Mouse (Mus musculus): ENCODE results near the gene Tmem108. TPM values are rescaled to one million over a fixed set of nuclear protein-coding genes. Genes with fewer than 3 reads are reported as not detected.
A peak's percentile ranks its signal among the peaks of the same experiment; 100 is the strongest.

The Tmem108 gene
- 32.4 and 38.0 TPM in 2 replicates for polyA plus RNA-seq (2014; fragmentation: Nextera tagmentation; extraction: Ambion mirVana)

DNA sequence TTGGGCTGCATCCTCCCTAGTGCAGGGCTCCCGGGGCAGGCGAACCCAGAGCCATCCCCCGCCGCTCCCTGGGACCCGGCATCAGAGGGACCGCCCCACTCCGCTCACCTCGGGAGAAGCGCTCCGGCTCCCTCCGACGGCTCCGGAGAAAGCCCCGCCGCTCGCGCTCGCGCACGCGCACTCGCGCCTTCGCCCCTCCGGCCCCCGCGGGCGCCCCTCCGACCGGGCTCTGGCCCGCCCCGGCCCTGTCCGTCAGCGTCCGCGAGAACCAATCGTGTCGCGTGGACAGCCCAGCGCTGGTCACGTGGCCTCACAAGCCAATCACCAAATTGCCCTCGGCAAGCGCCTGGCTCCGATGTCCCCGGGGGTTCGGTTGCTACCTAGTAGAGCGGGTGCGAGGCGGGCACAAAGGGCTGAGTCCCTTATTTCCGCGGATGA, at the start of gene Tmem108:
Tmem108 (minus strand) TSS at position 191 of the 438 bp plus-strand sequence.
- WGBS: 2% methylated on average over 21 of the region's 51 CpGs
- peak within 1 kb of the TSS; percentile 65 for H3K27ac ChIP-seq (ENCODE audit: low read depth, low read length)
- ATAC-seq (ENCODE audit: low read depth): peak; percentile 96

GRCm38 (mm10) chr9:103789029-103789428, 27.4 kb upstream of the Tmem108 start:
- Histone ChIP-seq H3K9me3 (ENCODE audit: control insufficient read depth, low read length) (no peaks in the 10 kb centered on the region), H3K4me2 (ENCODE audit: low read depth, low read length) (no peak overlapping the region), H3K27ac (ENCODE audit: low read depth, low read length) (no peak overlapping the region), H3K4me3 (ENCODE audit: low read depth, low read length) (no peak overlapping the region), H3K36me3 (ENCODE audit: control insufficient read depth, insufficient read depth, low read length) (no peaks in the 10 kb centered on the region), H3K27me3 (ENCODE audit: control insufficient read depth, insufficient read depth, low read length) (no peaks in the 10 kb centered on the region), H3K9ac (replicated peaks; ENCODE audit: low read depth, low read length) (no peak overlapping the region), H3K4me1 (ENCODE audit: control insufficient read depth, insufficient read depth, low read length) (no peaks in the 10 kb centered on the region)
- WGBS: 72% methylated on average over 1 of the region's 1 CpGs
- ATAC-seq (ENCODE audit: low read depth): no peak

More for the DNA sequence above, at the start of gene Tmem108:
- H3K27me3 ChIP-seq (ENCODE audit: control insufficient read depth, insufficient read depth, low read length): no peaks in the 10 kb centered on the region
- peak within 1 kb of the TSS; percentile 85 for H3K4me3 ChIP-seq (ENCODE audit: low read depth, low read length)
- H3K36me3 ChIP-seq (ENCODE audit: control insufficient read depth, insufficient read depth, low read length): no peaks in the 10 kb centered on the region
- peaks cover 3% of the 10 kb centered on the region; the same call in 1 of the 2 replicates for H3K4me1 ChIP-seq (ENCODE audit: control insufficient read depth, insufficient read depth, low read length)
- H3K4me2 ChIP-seq (ENCODE audit: low read depth, low read length): peak within 1 kb of the TSS; percentile 58
- peak within 1 kb of the TSS; percentile 83 for H3K9ac ChIP-seq (replicated peaks; ENCODE audit: low read depth, low read length)
- no peaks in the 10 kb centered on the region for H3K9me3 ChIP-seq (ENCODE audit: control insufficient read depth, low read length)

- Histone ChIP-seq H3K4me3 (ENCODE audit: low read depth, low read length) (no peak overlapping the region), H3K27me3 (ENCODE audit: control insufficient read depth, insufficient read depth, low read length) (no peaks in the 10 kb centered on the region), H3K36me3 (ENCODE audit: control insufficient read depth, insufficient read depth, low read length) (no peaks in the 10 kb centered on the region), H3K9me3 (ENCODE audit: control insufficient read depth, low read length) (no peaks in the 10 kb centered on the region), H3K4me1 (ENCODE audit: control insufficient read depth, insufficient read depth, low read length) (no peaks in the 10 kb centered on the region), H3K9ac (replicated peaks; ENCODE audit: low read depth, low read length) (no peak overlapping the region), H3K4me2 (ENCODE audit: low read depth, low read length) (no peak overlapping the region), H3K27ac (ENCODE audit: low read depth, low read length) (no peak overlapping the region)
- 90% methylated on average over 4 of the region's 4 CpGs for WGBS
- ATAC-seq (ENCODE audit: low read depth): no peak
These were observed 22.5 kb upstream of the Tmem108 start for GRCm38 (mm10) chr9:103784156-103784555.

- WGBS: 82% methylated on average over 16 of the region's 16 CpGs
- no peak overlapping the region for H3K4me3 ChIP-seq (ENCODE audit: low read depth, low read length)
- H3K36me3 ChIP-seq (ENCODE audit: control insufficient read depth, insufficient read depth, low read length): no peaks in the 10 kb centered on the region
- no peak overlapping the region for H3K4me2 ChIP-seq (ENCODE audit: low read depth, low read length)
- no peak overlapping the region for H3K27ac ChIP-seq (ENCODE audit: low read depth, low read length)
- ATAC-seq (ENCODE audit: low read depth): no peak
- H3K4me1 ChIP-seq (ENCODE audit: control insufficient read depth, insufficient read depth, low read length): no peaks in the 10 kb centered on the region
- H3K9ac ChIP-seq (replicated peaks; ENCODE audit: low read depth, low read length): no peak overlapping the region
- H3K9me3 ChIP-seq (ENCODE audit: control insufficient read depth, low read length): no peaks in the 10 kb centered on the region
- no peaks in the 10 kb centered on the region for H3K27me3 ChIP-seq (ENCODE audit: control insufficient read depth, insufficient read depth, low read length)
These were observed 21.6 kb upstream of the Tmem108 start for GRCm38 (mm10) chr9:103783276-103783675.

- Histone ChIP-seq H3K27me3 (ENCODE audit: control insufficient read depth, insufficient read depth, low read length) (no peaks in the 10 kb centered on the region), H3K4me2 (ENCODE audit: low read depth, low read length) (no peak overlapping the region), H3K9ac (replicated peaks; ENCODE audit: low read depth, low read length) (no peak overlapping the region), H3K9me3 (ENCODE audit: control insufficient read depth, low read length) (no peaks in the 10 kb centered on the region), H3K4me1 (ENCODE audit: control insufficient read depth, insufficient read depth, low read length) (no peaks in the 10 kb centered on the region), H3K4me3 (ENCODE audit: low read depth, low read length) (no peak overlapping the region), H3K27ac (ENCODE audit: low read depth, low read length) (no peak overlapping the region), H3K36me3 (ENCODE audit: control insufficient read depth, insufficient read depth, low read length) (no peaks in the 10 kb centered on the region)
- no peak for ATAC-seq (ENCODE audit: low read depth)
- WGBS: 78% methylated on average over 7 of the region's 7 CpGs
These were observed 20.7 kb upstream of the Tmem108 start for GRCm38 (mm10) chr9:103782306-103782705.

- Histone ChIP-seq H3K4me2 (ENCODE audit: low read depth, low read length) (no peak overlapping the region), H3K4me3 (ENCODE audit: low read depth, low read length) (no peak overlapping the region), H3K4me1 (ENCODE audit: control insufficient read depth, insufficient read depth, low read length) (no peaks in the 10 kb centered on the region), H3K9me3 (ENCODE audit: control insufficient read depth, low read length) (no peaks in the 10 kb centered on the region), H3K36me3 (ENCODE audit: control insufficient read depth, insufficient read depth, low read length) (no peaks in the 10 kb centered on the region), H3K27me3 (ENCODE audit: control insufficient read depth, insufficient read depth, low read length) (no peaks in the 10 kb centered on the region), H3K9ac (replicated peaks; ENCODE audit: low read depth, low read length) (no peak overlapping the region), H3K27ac (ENCODE audit: low read depth, low read length) (no peak overlapping the region)
- no peak for ATAC-seq (ENCODE audit: low read depth)
- 85% methylated on average over 7 of the region's 7 CpGs for WGBS
These were observed 19.8 kb upstream of the Tmem108 start for GRCm38 (mm10) chr9:103781407-103781806.

GRCm38 (mm10) chr9:103780598-103780997, 19.0 kb upstream of the Tmem108 start:
- no peak overlapping the region for H3K4me2 ChIP-seq (ENCODE audit: low read depth, low read length)
- WGBS: 91% methylated on average over 4 of the region's 4 CpGs
- H3K4me3 ChIP-seq (ENCODE audit: low read depth, low read length): no peak overlapping the region

GRCm38 (mm10) chr9:103778185-103778584, 16.5 kb upstream of the Tmem108 start:
- no peaks in the 10 kb centered on the region for H3K4me1 ChIP-seq (ENCODE audit: control insufficient read depth, insufficient read depth, low read length)
- H3K4me3 ChIP-seq (ENCODE audit: low read depth, low read length): no peak overlapping the region
- no peak overlapping the region for H3K4me2 ChIP-seq (ENCODE audit: low read depth, low read length)
- H3K9me3 ChIP-seq (ENCODE audit: control insufficient read depth, low read length): no peaks in the 10 kb centered on the region
- H3K27ac ChIP-seq (ENCODE audit: low read depth, low read length): no peak overlapping the region
- no peaks in the 10 kb centered on the region for H3K27me3 ChIP-seq (ENCODE audit: control insufficient read depth, insufficient read depth, low read length)
- no peak overlapping the region for H3K9ac ChIP-seq (replicated peaks; ENCODE audit: low read depth, low read length)
- 78% methylated on average over 1 of the region's 1 CpGs for WGBS
- no peaks in the 10 kb centered on the region for H3K36me3 ChIP-seq (ENCODE audit: control insufficient read depth, insufficient read depth, low read length)
- ATAC-seq (ENCODE audit: low read depth): no peak

More at GRCm38 (mm10) chr9:103780598-103780997, 19.0 kb upstream of the Tmem108 start:
- Histone ChIP-seq H3K9me3 (ENCODE audit: control insufficient read depth, low read length) (no peaks in the 10 kb centered on the region), H3K4me1 (ENCODE audit: control insufficient read depth, insufficient read depth, low read length) (no peaks in the 10 kb centered on the region), H3K27ac (ENCODE audit: low read depth, low read length) (no peak overlapping the region), H3K9ac (replicated peaks; ENCODE audit: low read depth, low read length) (no peak overlapping the region), H3K27me3 (ENCODE audit: control insufficient read depth, insufficient read depth, low read length) (no peaks in the 10 kb centered on the region), H3K36me3 (ENCODE audit: control insufficient read depth, insufficient read depth, low read length) (no peaks in the 10 kb centered on the region)
- ATAC-seq (ENCODE audit: low read depth): no peak

DNA sequence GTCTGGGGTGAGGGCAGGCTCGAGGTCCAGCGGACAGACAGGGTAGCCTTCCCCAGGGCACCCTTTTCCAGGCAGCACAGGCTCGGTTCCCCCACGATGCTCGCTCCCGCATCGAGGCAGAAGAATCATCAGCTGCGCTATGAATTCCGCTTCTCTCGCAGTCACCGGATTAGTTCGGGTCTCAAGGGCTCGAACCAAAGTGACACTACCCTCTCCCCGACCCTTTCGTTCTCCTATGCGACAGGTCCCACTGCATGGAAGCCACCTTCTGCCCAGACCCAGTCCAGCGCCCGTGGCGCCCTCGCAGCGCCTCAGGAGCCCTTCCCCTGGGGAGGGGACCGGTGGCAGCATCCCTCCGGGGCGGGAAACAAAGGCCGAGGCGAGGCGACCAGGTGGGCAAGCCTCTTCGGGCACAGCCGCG, 476 bp downstream of the Tmem108 start:
- Histone ChIP-seq H3K9ac (replicated peaks; ENCODE audit: low read depth, low read length) (peak overlapping the region; percentile 83), H3K36me3 (ENCODE audit: control insufficient read depth, insufficient read depth, low read length) (no peaks in the 10 kb centered on the region), H3K27ac (ENCODE audit: low read depth, low read length) (peak overlapping the region; percentile 65), H3K27me3 (ENCODE audit: control insufficient read depth, insufficient read depth, low read length) (no peaks in the 10 kb centered on the region), H3K4me1 (ENCODE audit: control insufficient read depth, insufficient read depth, low read length) (peaks cover 3% of the 10 kb centered on the region; the same call in 1 of the 2 replicates), H3K9me3 (ENCODE audit: control insufficient read depth, low read length) (no peaks in the 10 kb centered on the region), H3K4me3 (ENCODE audit: low read depth, low read length) (peak overlapping the region; percentile 85), H3K4me2 (ENCODE audit: low read depth, low read length) (peak overlapping the region; percentile 58)
- ATAC-seq (ENCODE audit: low read depth): peak; percentile 61; the same call in 1 of the 2 replicates
- whole genome bisulfite sequencing: under 1% methylated on average over 30 of the region's 30 CpGs
